Mouse (Mus musculus): ENCODE results near the gene Mylk.

DNA sequence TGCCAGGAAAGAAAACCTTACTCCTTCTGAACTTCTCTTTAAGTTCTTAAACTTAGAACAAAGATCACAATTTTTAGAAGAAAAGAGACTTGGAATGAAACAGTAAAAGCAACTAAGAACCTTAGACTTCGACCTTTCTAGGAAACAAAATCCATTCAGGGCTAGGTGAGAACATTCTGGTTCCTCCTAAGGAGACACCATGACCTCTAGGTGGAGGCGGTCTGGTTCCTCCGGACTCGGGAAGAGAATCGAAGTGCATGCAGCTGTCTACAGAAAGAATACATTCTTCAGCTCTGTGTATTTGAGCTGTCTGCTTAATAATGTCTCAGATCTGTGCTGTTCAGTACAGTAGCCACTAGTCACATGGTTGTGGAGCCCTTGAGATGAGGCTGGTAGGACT is 290.0 kb downstream of the Mylk start:
- no peak for TF ChIP-seq ZC3H11A (IDR thresholded peaks at IDR 0.05; ENCODE audit: borderline replicate concordance, low read depth, low read length)
- TF ChIP-seq HCFC1 (IDR thresholded peaks at IDR 0.05; ENCODE audit: borderline replicate concordance, insufficient read depth, low read length), result no peak
- TF ChIP-seq ZNF384 (IDR thresholded peaks at IDR 0.05; ENCODE audit: low read depth, low read length), result no peak
- TF ChIP-seq CHD2 (IDR thresholded peaks at IDR 0.05; ENCODE audit: low read depth, low read length), result no peak
- TF ChIP-seq MAFK (IDR thresholded peaks at IDR 0.05; ENCODE audit: insufficient read depth, low read depth, low read length), result no peak
